Mouse (Mus musculus) embryo, embryonic 9.5 days (tissue): ENCODE data around the gene Npr1.

Experiments used
- DNase-seq: peaks from one replicate; pipeline ENCODE4 v3.0.0-alpha.2; 2017; ENCODE audit errors: extremely low spot score

The Npr1 gene

DNA sequence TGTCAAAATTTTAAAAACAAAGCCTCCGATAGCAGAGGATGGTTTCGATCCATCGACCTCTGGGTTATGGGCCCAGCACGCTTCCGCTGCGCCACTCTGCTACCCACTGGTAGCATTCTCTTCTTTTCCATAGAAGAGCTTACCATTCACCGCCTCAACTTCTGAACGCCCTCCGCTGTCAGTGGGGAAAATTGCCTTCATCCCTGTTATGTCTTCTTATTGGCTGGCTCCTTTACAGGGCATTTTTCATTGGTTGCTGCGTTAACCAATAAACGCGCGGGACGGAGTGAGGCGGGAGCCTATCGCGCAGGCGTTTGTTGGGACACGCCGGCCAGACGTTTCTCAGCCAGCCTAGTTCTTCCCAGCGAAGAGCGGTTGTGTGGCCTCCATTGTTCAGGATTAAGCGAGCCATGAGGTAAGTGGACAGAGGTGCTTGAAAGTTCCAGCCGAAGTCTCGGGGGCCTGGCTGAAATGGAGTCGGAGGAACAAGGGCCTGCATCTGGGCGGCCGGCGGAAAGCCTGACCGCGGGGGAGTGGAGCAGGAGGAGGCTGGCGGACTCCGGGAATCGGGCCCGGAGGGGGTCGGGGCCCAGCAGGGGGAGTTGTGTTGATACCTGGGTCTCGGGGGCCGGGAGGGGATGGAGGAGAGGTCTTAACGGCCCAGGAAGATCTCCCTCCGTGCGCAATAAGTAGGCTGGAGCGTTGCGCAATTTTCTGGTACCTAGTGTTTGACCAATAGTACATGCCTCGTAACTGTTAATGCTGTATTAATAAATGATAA lies 10.4 kb upstream of the Npr1 start, which contains the start of gene Ilf2:
TSS of gene Ilf2 (plus strand) at position 296 of the 781 bp plus-strand sequence.
- DNase-seq, result peak; percentile 99

DNA sequence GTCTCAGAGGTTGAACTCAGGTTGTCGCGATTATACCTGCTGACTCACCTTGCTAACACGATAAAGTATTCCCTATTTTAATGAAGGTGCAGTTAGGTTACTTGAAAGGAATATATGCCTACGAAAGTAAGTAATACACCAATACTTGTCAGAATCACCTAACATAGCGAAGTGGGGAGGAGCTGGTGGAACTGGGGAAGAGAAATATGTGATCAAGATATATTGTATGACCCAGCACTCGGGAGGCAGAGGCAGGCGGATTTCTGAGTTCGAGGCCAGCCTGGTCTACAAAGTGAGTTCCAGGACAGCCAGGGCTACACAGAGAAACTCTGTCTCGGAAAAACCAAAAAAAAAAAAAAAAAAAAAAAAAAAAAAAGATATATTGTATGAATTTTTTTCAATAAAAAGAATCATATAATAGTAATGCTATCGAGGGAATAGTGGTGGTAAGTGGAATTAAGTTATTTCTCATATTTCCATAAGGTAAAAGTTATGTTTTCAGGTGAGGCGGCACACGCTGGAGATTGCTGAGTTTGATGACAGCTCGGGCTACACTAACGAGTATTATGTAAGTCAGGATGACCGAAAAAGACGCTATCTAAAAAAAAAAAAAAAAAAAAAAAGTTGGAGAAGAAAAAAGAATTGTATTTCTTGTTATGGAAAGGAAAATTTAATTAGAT lies 9.6 kb upstream of the Npr1 start:
- DNase-seq, result no peak

- DNase-seq, result no peak
Measured at GRCm38 (mm10) chr3:90472213-90472612, 6.5 kb upstream of the Npr1 start.

GRCm38 (mm10) chr3:90467618-90468300 lies 2.1 kb upstream of the Npr1 start:
- no peak for DNase-seq

GRCm38 (mm10) chr3:90466311-90466766 lies 673 bp upstream of the Npr1 start:
- DNase-seq, result peak; percentile 69

DNA sequence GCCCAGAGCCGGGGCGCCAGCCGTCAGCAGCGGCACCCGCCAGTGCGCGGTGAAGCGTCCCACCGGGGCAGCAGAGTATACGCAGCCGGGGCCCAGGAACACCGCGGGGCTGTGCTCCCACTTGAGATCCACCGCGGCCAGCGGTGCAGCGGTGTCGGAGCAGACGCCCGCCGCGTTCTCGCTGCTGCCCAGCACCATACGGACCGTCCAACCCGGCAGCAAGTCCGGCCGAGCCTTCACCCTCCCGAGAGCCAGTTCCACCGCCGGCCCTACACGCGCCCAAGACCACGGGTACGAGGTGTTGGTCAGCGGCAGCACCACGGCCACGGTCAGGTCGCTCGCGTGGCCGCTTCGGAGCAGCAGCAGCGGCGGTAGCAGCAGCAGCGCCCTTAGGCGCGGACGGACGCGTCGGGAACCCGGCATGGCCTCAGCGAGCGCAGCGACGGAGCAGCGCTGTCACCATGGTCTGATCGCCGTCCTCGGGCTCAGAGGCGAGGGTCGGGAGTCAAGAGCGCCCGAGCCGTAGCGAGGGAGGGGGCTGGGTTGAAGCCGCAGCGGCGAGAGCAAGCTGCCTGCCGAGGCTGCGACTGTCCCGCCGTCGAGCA lies 483 bp downstream of the Npr1 start:
- peak; percentile 47 for DNase-seq

DNA sequence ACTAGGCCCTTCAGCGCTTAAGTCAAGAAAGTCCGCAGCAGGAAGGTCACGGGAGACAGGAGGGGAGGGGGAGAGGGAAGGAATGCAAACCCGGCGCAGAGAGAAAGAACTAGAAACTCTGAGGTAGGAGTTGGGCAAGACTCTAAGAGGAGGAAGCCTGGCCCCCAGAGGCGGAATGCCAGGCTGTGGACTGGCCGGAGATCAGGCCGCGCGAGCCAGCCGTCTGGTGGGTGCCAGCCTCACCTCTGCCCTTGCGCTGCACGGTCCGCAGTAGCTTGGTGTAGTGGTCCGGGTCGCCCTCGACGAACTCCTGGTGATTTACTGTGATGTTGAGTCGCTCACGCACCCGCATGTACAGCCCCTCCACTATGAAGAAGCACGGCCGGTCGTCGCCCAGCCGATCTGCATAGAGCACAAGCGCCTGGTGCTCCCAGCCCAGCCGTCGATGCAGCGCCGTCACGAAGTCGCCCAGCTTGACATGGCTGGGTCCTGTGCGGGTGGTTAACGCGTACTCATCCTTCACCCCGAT lies 1.1 kb downstream of the Npr1 start:
- peak; percentile 34 for DNase-seq

DNA sequence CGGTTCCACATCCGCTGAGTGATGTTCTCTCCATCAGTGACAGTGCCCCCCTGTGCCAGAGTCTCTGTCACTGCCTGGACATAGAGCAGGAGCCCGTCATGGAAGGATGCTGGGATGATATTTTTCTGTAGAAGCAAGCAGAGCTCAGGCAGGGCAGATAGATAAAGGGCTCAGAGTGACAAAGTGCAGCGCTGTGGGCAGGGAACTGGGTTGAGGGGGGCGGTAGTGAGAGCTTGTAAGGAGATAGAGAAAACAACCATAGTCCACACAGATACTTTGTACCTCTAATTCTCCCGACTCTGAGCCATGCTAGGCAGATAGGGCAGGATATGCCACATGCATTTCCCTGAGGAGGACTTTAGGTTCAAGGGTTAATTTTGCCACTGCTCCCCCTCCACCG lies 3.1 kb downstream of the Npr1 start:
- DNase-seq, result no peak

DNA sequence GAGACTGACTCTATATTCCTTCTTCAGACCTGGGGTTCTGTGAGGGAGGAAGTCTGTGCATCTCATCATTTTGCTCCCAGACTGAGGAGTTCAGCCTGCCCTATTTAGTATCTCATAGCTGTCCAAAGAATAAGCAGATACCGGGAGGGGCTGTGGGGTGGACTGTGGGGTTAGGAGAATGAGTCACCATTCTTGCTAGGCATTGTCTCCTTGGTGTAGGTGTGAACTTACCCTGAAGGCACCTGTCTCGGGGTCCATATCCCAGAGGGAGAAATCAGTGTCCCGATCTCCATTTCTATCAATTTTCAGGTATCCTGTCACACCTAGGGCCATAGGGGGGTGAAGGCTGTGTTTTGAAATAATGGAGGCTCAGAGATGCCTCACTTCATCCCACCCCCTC lies 3.7 kb downstream of the Npr1 start:
- no peak for DNase-seq

GRCm38 (mm10) chr3:90460315-90460714 lies 5.4 kb downstream of the Npr1 start:
- no peak for DNase-seq

DNA sequence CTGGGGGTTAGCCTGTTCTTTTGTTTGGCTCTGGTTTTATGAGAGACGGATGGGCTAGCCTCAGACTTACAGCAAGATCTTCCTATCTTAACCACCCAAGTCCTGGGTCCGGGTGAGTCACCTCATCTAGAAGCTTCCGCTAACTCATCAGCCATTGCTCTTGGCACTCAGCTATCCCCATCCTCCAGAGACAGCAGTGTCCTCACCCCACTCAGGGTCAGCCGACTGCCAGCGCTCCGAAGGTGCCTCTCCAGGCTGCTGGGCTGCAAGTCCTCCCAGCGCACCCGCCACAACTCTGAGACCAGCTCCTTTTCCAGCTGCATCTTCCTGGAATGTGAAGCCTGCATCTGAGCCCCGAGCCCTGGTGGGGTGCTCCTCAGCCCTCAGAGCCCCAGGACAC lies 5.9 kb downstream of the Npr1 start:
- no peak for DNase-seq

GRCm38 (mm10) chr3:90454931-90455330 lies 10.7 kb downstream of the Npr1 start:
- DNase-seq, result no peak

DNA sequence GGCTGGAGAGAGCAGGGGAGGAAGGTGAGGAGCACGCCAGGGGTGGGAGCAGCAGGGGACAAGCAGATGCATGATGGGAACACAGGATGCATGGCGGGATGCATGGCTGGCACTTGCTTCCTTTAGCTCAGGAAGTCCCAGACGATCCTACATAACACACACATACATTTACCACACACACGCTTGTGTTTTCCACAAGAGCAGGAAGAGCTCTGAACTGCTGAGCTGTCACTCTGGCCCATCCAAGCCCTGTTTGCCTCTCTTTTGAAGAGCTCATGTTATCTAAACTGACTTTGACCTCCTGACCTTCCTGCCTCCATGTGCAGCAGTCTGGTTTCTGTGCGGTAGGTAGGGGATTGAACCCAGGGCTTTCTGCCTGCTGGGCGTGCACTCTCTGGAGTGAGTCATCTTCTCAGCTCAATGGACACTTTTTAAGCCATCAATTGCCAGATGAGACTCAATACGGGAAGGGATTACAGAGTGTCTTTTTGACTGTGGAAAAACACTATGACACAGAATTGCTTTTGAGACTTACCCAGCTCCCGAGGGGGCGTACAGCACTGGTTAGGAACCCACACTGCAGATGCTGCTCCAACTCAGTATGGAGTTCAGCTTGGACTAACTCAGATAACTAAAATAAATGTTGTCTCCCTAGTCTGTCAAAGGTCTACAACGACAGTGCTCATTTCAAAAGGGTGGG lies 14.1 kb downstream of the Npr1 start:
- DNase-seq, result peak; percentile 33

- DNase-seq, result no peak
Measured at GRCm38 (mm10) chr3:90450874-90451273, 14.8 kb downstream of the Npr1 start.

DNA sequence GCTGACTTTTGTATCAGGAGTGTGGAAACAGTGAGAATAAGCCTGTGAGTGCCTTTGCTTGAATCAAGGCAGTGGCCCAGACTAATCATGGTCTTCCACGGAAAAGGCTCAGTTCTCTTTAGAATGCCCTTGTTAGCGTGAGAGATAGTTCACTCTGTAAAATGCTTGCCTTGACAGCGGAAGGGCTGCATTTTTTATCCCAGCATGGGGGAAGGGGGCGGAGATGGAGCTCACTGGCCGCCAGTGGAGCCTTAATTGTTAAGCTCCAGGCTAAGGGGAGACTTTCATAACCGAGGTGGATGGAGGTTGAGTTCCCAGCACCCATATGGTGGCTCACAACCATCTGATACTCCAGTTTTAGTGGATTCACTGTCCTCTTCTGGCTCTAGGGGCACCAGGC lies 17.0 kb downstream of the Npr1 start:
- no peak for DNase-seq

DNA sequence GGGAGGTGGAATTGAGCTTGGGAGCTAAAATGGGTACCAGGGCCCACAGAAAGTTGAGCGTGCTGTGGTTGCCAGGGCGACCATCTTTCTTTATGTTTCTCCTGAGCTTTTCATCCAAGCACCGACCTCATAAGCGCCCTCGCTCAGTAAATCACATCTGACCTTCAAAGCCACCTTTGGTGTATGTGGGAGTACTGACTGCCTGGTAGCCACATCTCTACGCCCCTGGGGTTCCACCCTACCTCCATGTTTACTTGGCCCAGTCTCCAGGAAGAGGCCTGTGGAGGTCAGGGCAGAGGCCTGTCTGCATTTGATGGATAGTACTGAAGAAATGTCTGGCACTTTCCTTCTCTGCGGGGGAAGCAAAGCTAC lies 18.6 kb downstream of the Npr1 start:
- DNase-seq, result no peak

DNA sequence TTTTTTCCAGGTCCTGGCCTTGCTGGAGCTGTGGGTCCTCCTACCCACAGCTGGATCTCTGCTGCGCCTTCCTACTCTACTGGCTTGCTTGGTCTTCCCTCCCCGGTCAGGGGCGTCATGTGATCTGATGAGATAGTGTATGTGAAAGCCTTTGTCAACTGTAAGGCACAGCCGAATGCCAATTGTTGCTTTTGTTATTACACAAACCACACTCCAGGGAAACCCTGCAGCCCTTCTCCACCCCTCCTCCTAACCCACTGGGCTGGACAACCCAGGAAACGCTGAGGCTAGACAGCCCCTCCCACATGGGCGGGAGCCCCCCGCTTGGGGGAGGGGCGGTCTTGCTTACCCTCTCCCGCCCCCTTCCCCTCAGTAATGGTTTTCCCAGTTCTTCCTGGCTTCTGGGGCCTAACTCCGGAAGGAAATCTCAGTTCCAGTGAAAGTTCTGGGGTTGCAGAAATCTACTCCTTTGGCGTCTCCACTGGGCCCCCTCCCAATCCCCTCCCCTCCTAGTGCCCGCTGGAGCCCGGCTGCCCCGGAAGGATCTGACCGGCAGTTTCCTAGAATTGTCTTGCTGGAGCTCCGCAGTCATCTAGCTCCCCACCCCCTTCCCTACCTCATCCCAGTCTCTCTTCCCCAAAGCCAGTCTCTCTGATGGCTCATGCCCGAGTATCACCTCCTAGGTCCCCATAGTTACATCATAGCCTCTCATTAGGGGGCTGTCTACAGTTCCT lies 19.1 kb downstream of the Npr1 start:
- DNase-seq, result peak; percentile 92

DNA sequence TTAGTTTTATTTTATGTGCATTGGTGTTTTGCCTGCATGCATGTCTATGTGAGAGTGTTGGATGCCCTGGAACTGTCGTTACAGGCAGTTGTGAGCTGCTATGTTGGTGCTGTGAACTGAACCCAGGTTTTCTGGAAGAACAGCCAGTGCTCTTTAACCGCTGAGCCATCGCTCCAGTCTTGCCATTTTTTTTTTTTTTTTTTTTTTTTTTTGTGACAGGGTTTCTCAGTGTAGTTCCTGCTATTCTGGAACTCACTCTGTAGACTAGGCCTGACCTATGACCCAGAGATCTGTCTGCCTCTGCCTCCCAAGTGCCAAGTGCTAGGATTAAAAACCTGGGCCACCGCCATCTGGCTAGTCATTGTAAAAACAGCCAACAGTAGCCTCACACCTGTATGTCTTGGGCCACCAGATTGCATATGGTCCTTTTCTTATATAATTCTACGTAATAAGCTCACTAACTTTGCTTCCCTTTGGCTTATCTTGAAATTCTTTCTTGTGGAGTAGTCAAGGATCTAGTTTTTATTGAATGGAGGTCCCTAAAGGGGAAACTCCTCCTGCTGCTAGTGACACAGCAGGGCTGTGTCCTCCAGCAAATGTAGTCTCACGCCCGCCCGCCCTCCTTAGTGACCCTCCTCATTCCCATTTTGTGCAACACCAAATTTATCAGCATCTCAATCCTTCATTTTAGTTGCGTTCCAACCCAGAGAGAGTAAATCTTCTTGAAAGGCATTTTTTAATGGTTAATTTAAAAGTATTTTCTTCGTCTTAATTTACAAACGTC lies 20.1 kb downstream of the Npr1 start:
- DNase-seq, result peak; percentile 25

DNA sequence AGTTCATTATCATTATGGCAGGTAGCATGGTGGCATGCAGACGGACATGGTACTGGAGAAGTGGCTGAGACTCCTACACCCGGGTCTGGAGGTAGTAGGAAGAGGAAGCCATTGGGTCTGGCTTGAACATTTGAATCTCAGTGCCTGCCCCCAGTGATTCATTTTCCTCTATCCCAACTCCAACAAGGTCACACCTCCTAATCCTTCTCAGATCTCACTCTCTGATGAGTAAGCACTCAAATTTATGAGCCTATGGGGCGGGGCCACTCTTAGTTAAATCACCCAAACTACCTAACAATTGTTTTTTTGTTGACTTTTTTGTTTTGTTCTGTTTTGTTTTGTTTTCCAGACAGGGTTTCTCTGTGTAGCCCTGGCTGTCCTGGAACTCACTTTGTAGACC lies 21.7 kb downstream of the Npr1 start:
- no peak for DNase-seq

GRCm38 (mm10) chr3:90440756-90441155 lies 24.9 kb downstream of the Npr1 start:
- no peak for DNase-seq
